Mouse (Mus musculus) kidney, embryonic 15.5 days (tissue): ENCODE measurements around the gene Cyth3. TPM values are rescaled to one million over a fixed set of nuclear protein-coding genes. Genes with fewer than 3 reads are reported as not detected.

Source experiments
- ATAC-seq: fragments of 200-750 bp; cut with Nextera tagmentation; replicated peaks from 2 replicates; pipeline ENCODE4 v1.8.0; 2017; ENCODE audit warnings: moderate TSS enrichment; ENCODE audit not compliant: low FRiP score
- H3K27ac ChIP-seq: fragments of 300-500 bp; sonication (generic); 2 replicates; pipeline ENCODE4 v1.5.1; 2015; ENCODE audit warnings: mild to moderate bottlenecking, inconsistent platforms
- H3K27me3 ChIP-seq: fragments of 300-500 bp; sonication (generic); 2 replicates; pipeline ENCODE4 v1.6.1; 2015; ENCODE audit warnings: inconsistent platforms
- H3K36me3 ChIP-seq: fragments of 300-500 bp; sonication (generic); 2 replicates; pipeline ENCODE4 v1.6.1; 2015; ENCODE audit warnings: inconsistent platforms
- H3K4me1 ChIP-seq: fragments of 300-500 bp; sonication (generic); 2 replicates; pipeline ENCODE4 v1.6.1; 2015; ENCODE audit warnings: inconsistent platforms
- H3K4me2 ChIP-seq: fragments of 300-500 bp; sonication (generic); 2 replicates; pipeline ENCODE4 v1.6.1; 2015; ENCODE audit warnings: moderate library complexity, mild to moderate bottlenecking, inconsistent platforms
- H3K4me3 ChIP-seq: fragments of 300-500 bp; sonication (generic); replicated peaks from 2 replicates; pipeline ENCODE4 v1.5.1; 2015; ENCODE audit warnings: mild to moderate bottlenecking, inconsistent platforms
- H3K9ac ChIP-seq: fragments of 300-500 bp; sonication (generic); 2 replicates; pipeline ENCODE4 v1.6.1; 2015; ENCODE audit warnings: mild to moderate bottlenecking, inconsistent platforms
- H3K9me3 ChIP-seq: fragments of 300-500 bp; sonication (generic); replicated peaks from 2 replicates; pipeline ENCODE4 v1.6.1; 2016; ENCODE audit warnings: inconsistent platforms
- WGBS: fragments of 180-500 bp; shearing (Covaris S2); methylation state at CpG from one replicate; pipeline ENCODE4 v1.1.7; 2015; ENCODE audit warnings: mixed read lengths; 5-methylcytosine and 5-hydroxymethylcytosine counted together
- polyA plus RNA-seq: library from polyadenylated mRNA; unstranded; fragments of >200 nt; fragmentation: Nextera tagmentation; extraction: Ambion mirVana; gene quantifications from 2 replicates; pipeline ENCODE4 v1.2.1, GENCODE M21; 2015

The Cyth3 gene
- polyA plus RNA-seq, 1 experiment from 2014 or later = 71.5 TPM

- no peak overlapping the region for H3K9ac ChIP-seq
- no peak overlapping the region for H3K4me3 ChIP-seq
- WGBS = 85% methylated on average over 11 of the region's 11 CpGs
- no peaks in the 10 kb centered on the region for H3K36me3 ChIP-seq
- H3K4me1 ChIP-seq = peaks cover 10% of the 10 kb centered on the region
- no peak overlapping the region for H3K27ac ChIP-seq
- no peaks in the 10 kb centered on the region for H3K27me3 ChIP-seq
- ATAC-seq = no peak
- H3K4me2 ChIP-seq = no peak overlapping the region
- H3K9me3 ChIP-seq = 0 out of 2 replicates have a peak, but pooled peaks cover 7% of the 10 kb centered on the region
These were observed 28.6 kb upstream of the Cyth3 start for GRCm38 (mm10) chr5:143593563-143594146.

- ATAC-seq = no peak
- no peak overlapping the region for H3K4me3 ChIP-seq
- 80% methylated on average over 3 of the region's 3 CpGs for WGBS
These were observed 27.8 kb upstream of the Cyth3 start for GRCm38 (mm10) chr5:143594291-143595065.

GRCm38 (mm10) chr5:143602051-143602450 is 20.2 kb upstream of the Cyth3 start:
- H3K36me3 ChIP-seq = no peaks in the 10 kb centered on the region
- no peak overlapping the region for H3K9ac ChIP-seq
- H3K27me3 ChIP-seq = no peaks in the 10 kb centered on the region
- no peak for ATAC-seq
- H3K4me1 ChIP-seq = peaks cover 21% of the 10 kb centered on the region; the same call in 1 of the 2 replicates
- no peaks in the 10 kb centered on the region for H3K9me3 ChIP-seq
- 53% methylated on average over 10 of the region's 10 CpGs for WGBS
- no peak overlapping the region for H3K27ac ChIP-seq
- no peak overlapping the region for H3K4me2 ChIP-seq
- no peak overlapping the region for H3K4me3 ChIP-seq

More at GRCm38 (mm10) chr5:143594291-143595065, 27.8 kb upstream of the Cyth3 start:
- Histone ChIP-seq H3K4me1 (peaks cover 2% of the 10 kb centered on the region), H3K27me3 (no peaks in the 10 kb centered on the region), H3K36me3 (no peaks in the 10 kb centered on the region), H3K9ac (no peak overlapping the region), H3K9me3 (0 out of 2 replicates have a peak, but pooled peaks cover 7% of the 10 kb centered on the region), H3K27ac (no peak overlapping the region), H3K4me2 (no peak overlapping the region)

GRCm38 (mm10) chr5:143604157-143604774 is 18.0 kb upstream of the Cyth3 start:
- no peak overlapping the region for H3K4me3 ChIP-seq

GRCm38 (mm10) chr5:143606756-143607155 is 15.5 kb upstream of the Cyth3 start:
- Histone ChIP-seq H3K27me3 (no peaks in the 10 kb centered on the region), H3K9ac (no peak overlapping the region), H3K9me3 (no peaks in the 10 kb centered on the region), H3K4me1 (peaks cover 32% of the 10 kb centered on the region), H3K36me3 (no peaks in the 10 kb centered on the region), H3K27ac (peak overlapping the region; percentile 25; the same call in 1 of the 2 replicates), H3K4me2 (no peak overlapping the region), H3K4me3 (no peak overlapping the region)
- no peak for ATAC-seq
- WGBS = 52% methylated on average over 10 of the region's 10 CpGs

More at GRCm38 (mm10) chr5:143604157-143604774, 18.0 kb upstream of the Cyth3 start:
- 43% methylated on average over 7 of the region's 7 CpGs for WGBS
- no peaks in the 10 kb centered on the region for H3K27me3 ChIP-seq
- H3K27ac ChIP-seq = peak overlapping the region; percentile 60
- peak; percentile 87 for ATAC-seq
- H3K4me1 ChIP-seq = peaks cover 23% of the 10 kb centered on the region; the same call in 1 of the 2 replicates
- H3K4me2 ChIP-seq = no peak overlapping the region
- no peaks in the 10 kb centered on the region for H3K36me3 ChIP-seq
- H3K9ac ChIP-seq = no peak overlapping the region
- H3K9me3 ChIP-seq = no peaks in the 10 kb centered on the region

GRCm38 (mm10) chr5:143608175-143608574 is 14.1 kb upstream of the Cyth3 start:
- ATAC-seq = no peak
- peaks cover 28% of the 10 kb centered on the region for H3K4me1 ChIP-seq
- H3K9ac ChIP-seq = no peak overlapping the region
- H3K36me3 ChIP-seq = no peaks in the 10 kb centered on the region
- no peaks in the 10 kb centered on the region for H3K27me3 ChIP-seq
- no peak overlapping the region for H3K27ac ChIP-seq
- 92% methylated on average over 10 of the region's 10 CpGs for WGBS
- H3K4me2 ChIP-seq = no peak overlapping the region
- no peak overlapping the region for H3K4me3 ChIP-seq
- no peaks in the 10 kb centered on the region for H3K9me3 ChIP-seq

GRCm38 (mm10) chr5:143611954-143612353 is 10.3 kb upstream of the Cyth3 start:
- Histone ChIP-seq H3K4me2 (no peak overlapping the region), H3K9me3 (0 out of 2 replicates have a peak, but pooled peaks cover 3% of the 10 kb centered on the region), H3K36me3 (no peaks in the 10 kb centered on the region), H3K27ac (no peak overlapping the region), H3K4me1 (peaks cover 18% of the 10 kb centered on the region; the same call in 1 of the 2 replicates), H3K4me3 (no peak overlapping the region), H3K27me3 (no peaks in the 10 kb centered on the region), H3K9ac (no peak overlapping the region)
- ATAC-seq = no peak
- 76% methylated on average over 7 of the region's 7 CpGs for WGBS

DNA sequence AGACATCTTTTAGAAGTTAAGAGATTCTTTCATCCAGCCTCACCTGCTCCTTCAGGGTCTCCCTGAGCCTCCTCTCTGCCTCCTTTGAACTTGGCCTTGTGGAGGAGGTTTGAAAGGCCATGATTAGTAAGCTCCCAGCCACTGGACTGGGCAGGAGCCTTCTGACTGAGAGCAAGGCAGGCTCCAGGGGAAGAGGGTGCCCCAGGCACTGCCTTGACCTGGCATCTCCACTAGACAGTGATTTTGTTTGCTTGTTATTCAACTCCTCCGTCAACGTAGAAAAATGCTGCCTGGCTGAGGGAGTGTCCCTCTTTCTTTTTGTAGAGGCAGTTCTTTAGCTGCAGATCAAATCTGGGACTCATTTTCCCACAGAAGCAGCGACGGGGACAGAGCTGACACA is 9.0 kb upstream of the Cyth3 start:
- Histone ChIP-seq H3K27me3 (no peaks in the 10 kb centered on the region), H3K4me1 (peaks cover 21% of the 10 kb centered on the region; the same call in 1 of the 2 replicates), H3K9me3 (0 out of 2 replicates have a peak, but pooled peaks cover 3% of the 10 kb centered on the region), H3K36me3 (no peaks in the 10 kb centered on the region), H3K9ac (no peak overlapping the region), H3K4me2 (no peak overlapping the region), H3K27ac (no peak overlapping the region), H3K4me3 (no peak overlapping the region)
- WGBS = 50% methylated on average over 4 of the region's 4 CpGs
- ATAC-seq = no peak

- Histone ChIP-seq H3K9ac (no peak overlapping the region), H3K4me1 (peaks cover 21% of the 10 kb centered on the region; the same call in 1 of the 2 replicates), H3K4me3 (no peak overlapping the region), H3K9me3 (0 out of 2 replicates have a peak, but pooled peaks cover 3% of the 10 kb centered on the region), H3K27ac (no peak overlapping the region), H3K27me3 (no peaks in the 10 kb centered on the region), H3K4me2 (no peak overlapping the region), H3K36me3 (no peaks in the 10 kb centered on the region)
- 63% methylated on average over 5 of the region's 5 CpGs for WGBS
- no peak for ATAC-seq
These were observed 7.7 kb upstream of the Cyth3 start for GRCm38 (mm10) chr5:143614519-143614918.

- no peak overlapping the region for H3K27ac ChIP-seq
- no peaks in the 10 kb centered on the region for H3K27me3 ChIP-seq
- peaks cover 16% of the 10 kb centered on the region for H3K4me1 ChIP-seq
- H3K4me3 ChIP-seq = no peak overlapping the region
- H3K36me3 ChIP-seq = no peaks in the 10 kb centered on the region
- 92% methylated on average over 2 of the region's 2 CpGs for WGBS
- no peak overlapping the region for H3K4me2 ChIP-seq
- ATAC-seq = no peak
- no peak overlapping the region for H3K9ac ChIP-seq
- 0 out of 2 replicates have a peak, but pooled peaks cover 3% of the 10 kb centered on the region for H3K9me3 ChIP-seq
These were observed 6.9 kb upstream of the Cyth3 start for GRCm38 (mm10) chr5:143615353-143615752.

- Histone ChIP-seq H3K9me3 (0 out of 2 replicates have a peak, but pooled peaks cover 3% of the 10 kb centered on the region), H3K4me3 (no peak overlapping the region), H3K4me1 (peaks cover 22% of the 10 kb centered on the region), H3K27me3 (no peaks in the 10 kb centered on the region), H3K4me2 (no peak overlapping the region), H3K27ac (no peak overlapping the region), H3K36me3 (no peaks in the 10 kb centered on the region), H3K9ac (no peak overlapping the region)
- no peak for ATAC-seq
- WGBS = 87% methylated on average over 4 of the region's 4 CpGs
These were observed 6.1 kb upstream of the Cyth3 start for GRCm38 (mm10) chr5:143616116-143616515.
